Mouse (Mus musculus) adrenal gland, postnatal 14 days (tissue): ENCODE measurements around the gene Sox12. TPM values are rescaled to one million over a fixed set of nuclear protein-coding genes. Genes with fewer than 3 reads are reported as not detected.
A peak's percentile ranks its signal among the peaks of the same experiment; 100 is the strongest.
"Not testable (repeated sequence)": the region's sequence is repeated elsewhere in the genome, so short reads cannot be mapped to it uniquely, and the experiment has no call there.

ENCODE experiments used
- DNase-seq: peaks from one replicate; pipeline ENCODE4 v3.0.0; 2021; ENCODE audit warnings: mixed read lengths
- long read RNA-seq, 2 experiments: library from polyadenylated mRNA; stranded (forward); transcript quantifications; one replicate each; pipeline ENCODE4 v2.0.0; 2021
- total RNA-seq: library from RNA; stranded (reverse); gene quantifications from 2 replicates; pipeline ENCODE4 v1.2.3, GENCODE M21; 2021

Sox12 gene
- total RNA-seq = 14.7 and 16.0 TPM in 2 replicates
- long read RNA-seq, experiment 1, full-length matches to known transcripts = 12 of 12 reads
- long read RNA-seq, experiment 1, partial matches to known transcripts = 0 of 12 reads
- long read RNA-seq, experiment 1, other reads (novel, unspliced or antisense) = 0 of 12 reads
- long read RNA-seq, experiment 2, full-length matches to known transcripts = 8 of 8 reads
- long read RNA-seq, experiment 2, partial matches to known transcripts = 0 of 8 reads
- long read RNA-seq, experiment 2, other reads (novel, unspliced or antisense) = 0 of 8 reads

GRCm38 (mm10) chr2:152397680-152398435 is at the start of gene Sox12:
Gene Sox12 (minus strand): TSS chr2:152398063.
- peak; percentile 99 for DNase-seq

- DNase-seq = no peak
These were observed 49.6 kb upstream of the Sox12 start for GRCm38 (mm10) chr2:152447461-152447860.

- no peak for DNase-seq
These were observed 48.8 kb upstream of the Sox12 start for GRCm38 (mm10) chr2:152446642-152447041.

- no peak for DNase-seq
These were observed 45.4 kb upstream of the Sox12 start for GRCm38 (mm10) chr2:152443281-152443680.

GRCm38 (mm10) chr2:152442322-152442721 is 44.5 kb upstream of the Sox12 start:
- DNase-seq = no peak

GRCm38 (mm10) chr2:152439833-152440232 is 42.0 kb upstream of the Sox12 start:
- DNase-seq = no peak

GRCm38 (mm10) chr2:152438963-152439362 is 41.1 kb upstream of the Sox12 start:
- no peak for DNase-seq

- DNase-seq = peak; percentile 95
These were observed 39.4 kb upstream of the Sox12 start for GRCm38 (mm10) chr2:152436983-152437860.

GRCm38 (mm10) chr2:152436405-152436901 is 38.6 kb upstream of the Sox12 start:
- DNase-seq = peak; percentile 24

- DNase-seq = not testable (repeated sequence)
These were observed 30.6 kb upstream of the Sox12 start for GRCm38 (mm10) chr2:152428481-152428880.

GRCm38 (mm10) chr2:152427493-152427892 is 29.6 kb upstream of the Sox12 start:
- DNase-seq = peak; percentile 52

GRCm38 (mm10) chr2:152415786-152416185 is 17.9 kb upstream of the Sox12 start:
- no peak for DNase-seq

- no peak for DNase-seq
These were observed 17.4 kb upstream of the Sox12 start, which contains the start of gene 6820408C15Rik for GRCm38 (mm10) chr2:152415287-152415686. Gene 6820408C15Rik (plus strand): TSS chr2:152415587.

GRCm38 (mm10) chr2:152414591-152415165 is 16.8 kb upstream of the Sox12 start, which contains the start of gene Zcchc3:
Gene Zcchc3 (minus strand): TSS chr2:152415027.
- DNase-seq = peak; percentile 94

- DNase-seq = peak; percentile 53
These were observed 16.1 kb upstream of the Sox12 start for GRCm38 (mm10) chr2:152413765-152414584.

GRCm38 (mm10) chr2:152413158-152413764 is 15.4 kb upstream of the Sox12 start:
- peak; percentile 65 for DNase-seq

- DNase-seq = no peak
These were observed 14.8 kb upstream of the Sox12 start for GRCm38 (mm10) chr2:152412526-152413157.

GRCm38 (mm10) chr2:152411471-152411870 is 13.6 kb upstream of the Sox12 start:
- DNase-seq = no peak

- peak; percentile 83 for DNase-seq
These were observed 13.1 kb upstream of the Sox12 start for GRCm38 (mm10) chr2:152410971-152411371.

- no peak for DNase-seq
These were observed 11.9 kb upstream of the Sox12 start for GRCm38 (mm10) chr2:152409781-152410180.
